Mouse (Mus musculus) forebrain, embryonic 14.5 days (tissue): ENCODE measurements around the gene Hmgb1. TPM values are rescaled to one million over a fixed set of nuclear protein-coding genes. Genes with fewer than 3 reads are reported as not detected.

Source experiments
- ATAC-seq: fragments of 200-750 bp; cut with Nextera tagmentation; 2 replicates; pipeline ENCODE4 v1.8.0; 2017; ENCODE audit warnings: mild to moderate bottlenecking, moderate library complexity
- DNase-seq: peaks from one replicate; pipeline ENCODE4 v3.0.0-alpha.2; 2015; ENCODE audit warnings: low spot score
- H3K27ac ChIP-seq: fragments of 300-500 bp; sonication (generic); 2 replicates; pipeline ENCODE4 v1.5.1; 2014; ENCODE audit warnings: low read depth, mild to moderate bottlenecking, control low read depth, low read length, moderate library complexity
- H3K27me3 ChIP-seq: fragments of 300-500 bp; sonication (generic); replicated peaks from 2 replicates; pipeline ENCODE4 v1.6.1; 2014; ENCODE audit warnings: low read length, control low read depth, mixed read lengths; ENCODE audit not compliant: control insufficient read depth, insufficient read depth
- H3K36me3 ChIP-seq: fragments of 300-500 bp; sonication (generic); 2 replicates; pipeline ENCODE4 v1.6.1; 2014; ENCODE audit warnings: low read length, control low read depth; ENCODE audit not compliant: control insufficient read depth, insufficient read depth
- H3K4me1 ChIP-seq: fragments of 300-500 bp; sonication (generic); 2 replicates; pipeline ENCODE4 v1.6.1; 2014; ENCODE audit warnings: antibody characterized with exemption, low read length, control low read depth; ENCODE audit not compliant: control insufficient read depth, insufficient read depth
- H3K4me2 ChIP-seq: fragments of 300-500 bp; sonication (generic); 2 replicates; pipeline ENCODE4 v1.6.1; 2014; ENCODE audit warnings: mild to moderate bottlenecking, control low read depth, low read length
- H3K4me3 ChIP-seq: fragments of 300-500 bp; sonication (generic); 2 replicates; pipeline ENCODE4 v1.5.1; 2014; ENCODE audit warnings: low read depth, low read length, control low read depth
- H3K9ac ChIP-seq: fragments of 300-500 bp; sonication (generic); 2 replicates; pipeline ENCODE4 v1.6.1; 2014; ENCODE audit warnings: mild to moderate bottlenecking, low read length, control low read depth, moderate library complexity
- H3K9me3 ChIP-seq: fragments of 300-500 bp; sonication (generic); replicated peaks from 2 replicates; pipeline ENCODE4 v1.6.1; 2016; ENCODE audit warnings: low read length, control low read depth, mixed read lengths; ENCODE audit not compliant: control insufficient read depth
- WGBS: fragments of 180-500 bp; shearing (Covaris S2); extraction: QIAGEN DNeasy Blood & Tissue Kit; methylation state at CpG from one replicate; pipeline ENCODE4 v1.1.7; 2014; 5-methylcytosine and 5-hydroxymethylcytosine counted together
- polyA plus RNA-seq: library from polyadenylated mRNA; unstranded; fragments of >200 nt; fragmentation: Nextera tagmentation; extraction: Ambion mirVana; gene quantifications from 2 replicates; pipeline ENCODE4 v1.2.1, GENCODE M21; 2014

Hmgb1 gene
- polyA plus RNA-seq, 1 experiment from 2014 or later, result 1,219 TPM

- H3K9me3 ChIP-seq, result no peaks in the 10 kb centered on the region
- no peak overlapping the region for H3K27ac ChIP-seq
- no peak overlapping the region for H3K4me2 ChIP-seq
- H3K4me3 ChIP-seq, result no peak overlapping the region
- H3K27me3 ChIP-seq, result no peaks in the 10 kb centered on the region
- DNase-seq (no peak), ATAC-seq (no peak)
- H3K9ac ChIP-seq, result no peak overlapping the region
- H3K36me3 ChIP-seq, result no peaks in the 10 kb centered on the region
- H3K4me1 ChIP-seq, result no peaks in the 10 kb centered on the region
- WGBS, result 89% methylated on average over 5 of the region's 5 CpGs
Observed at GRCm38 (mm10) chr5:149092926-149093325, 91.4 kb downstream of the Hmgb1 start.

- H3K4me2 ChIP-seq, result no peak overlapping the region
- no peaks in the 10 kb centered on the region for H3K4me1 ChIP-seq
- WGBS, result 88% methylated on average over 4 of the region's 4 CpGs
Observed at GRCm38 (mm10) chr5:149092526-149092925, 91.8 kb downstream of the Hmgb1 start.

GRCm38 (mm10) chr5:149091256-149091655, 93.0 kb downstream of the Hmgb1 start:
- WGBS, result 91% methylated on average over 14 of the region's 14 CpGs
- no peak for ATAC-seq
- no peak for DNase-seq

More at GRCm38 (mm10) chr5:149092526-149092925, 91.8 kb downstream of the Hmgb1 start:
- no peak overlapping the region for H3K27ac ChIP-seq
- no peak for ATAC-seq
- H3K27me3 ChIP-seq, result no peaks in the 10 kb centered on the region
- no peaks in the 10 kb centered on the region for H3K9me3 ChIP-seq
- H3K9ac ChIP-seq, result no peak overlapping the region
- no peak for DNase-seq
- H3K36me3 ChIP-seq, result no peaks in the 10 kb centered on the region
- H3K4me3 ChIP-seq, result no peak overlapping the region

GRCm38 (mm10) chr5:149089860-149090259, 94.4 kb downstream of the Hmgb1 start:
- no peaks in the 10 kb centered on the region for H3K9me3 ChIP-seq
- no peaks in the 10 kb centered on the region for H3K36me3 ChIP-seq
- no peak overlapping the region for H3K4me3 ChIP-seq
- WGBS, result 74% methylated on average over 2 of the region's 2 CpGs
- no peak for DNase-seq
- no peaks in the 10 kb centered on the region for H3K4me1 ChIP-seq
- H3K27ac ChIP-seq, result no peak overlapping the region
- no peak overlapping the region for H3K4me2 ChIP-seq
- no peak overlapping the region for H3K9ac ChIP-seq
- no peak for ATAC-seq
- H3K27me3 ChIP-seq, result no peaks in the 10 kb centered on the region

More at GRCm38 (mm10) chr5:149091256-149091655, 93.0 kb downstream of the Hmgb1 start:
- no peaks in the 10 kb centered on the region for H3K36me3 ChIP-seq
- H3K9ac ChIP-seq, result no peak overlapping the region
- H3K27ac ChIP-seq, result no peak overlapping the region
- H3K9me3 ChIP-seq, result no peaks in the 10 kb centered on the region
- no peaks in the 10 kb centered on the region for H3K27me3 ChIP-seq
- no peaks in the 10 kb centered on the region for H3K4me1 ChIP-seq
- no peak overlapping the region for H3K4me3 ChIP-seq
- H3K4me2 ChIP-seq, result no peak overlapping the region

- DNase-seq (no peak), ATAC-seq (no peak)
- Histone ChIP-seq H3K4me1 (no peaks in the 10 kb centered on the region), H3K36me3 (no peaks in the 10 kb centered on the region), H3K4me2 (no peak overlapping the region), H3K4me3 (no peak overlapping the region), H3K27ac (no peak overlapping the region), H3K27me3 (no peaks in the 10 kb centered on the region), H3K9me3 (no peaks in the 10 kb centered on the region), H3K9ac (no peak overlapping the region)
- 91% methylated on average over 5 of the region's 5 CpGs for WGBS
Observed at GRCm38 (mm10) chr5:149089456-149089855, 94.8 kb downstream of the Hmgb1 start.

GRCm38 (mm10) chr5:149088891-149089290, 95.4 kb downstream of the Hmgb1 start:
- Histone ChIP-seq H3K4me3 (no peak overlapping the region), H3K4me2 (no peak overlapping the region), H3K9ac (no peak overlapping the region), H3K4me1 (no peaks in the 10 kb centered on the region), H3K36me3 (no peaks in the 10 kb centered on the region), H3K27me3 (no peaks in the 10 kb centered on the region), H3K27ac (no peak overlapping the region), H3K9me3 (no peaks in the 10 kb centered on the region)
- 88% methylated on average over 6 of the region's 6 CpGs for WGBS
- DNase-seq (no peak), ATAC-seq (no peak)

- Histone ChIP-seq H3K4me2 (no peak overlapping the region), H3K9me3 (no peaks in the 10 kb centered on the region), H3K4me1 (no peaks in the 10 kb centered on the region), H3K4me3 (no peak overlapping the region), H3K9ac (no peak overlapping the region), H3K27me3 (no peaks in the 10 kb centered on the region), H3K36me3 (no peaks in the 10 kb centered on the region), H3K27ac (no peak overlapping the region)
- DNase-seq (no peak), ATAC-seq (no peak)
- 73% methylated on average over 3 of the region's 3 CpGs for WGBS
Observed at GRCm38 (mm10) chr5:149088149-149088548, 96.1 kb downstream of the Hmgb1 start.

- H3K9ac ChIP-seq, result no peak overlapping the region
- H3K9me3 ChIP-seq, result no peaks in the 10 kb centered on the region
- 89% methylated on average over 10 of the region's 10 CpGs for WGBS
- no peak for ATAC-seq
- no peak for DNase-seq
- H3K27ac ChIP-seq, result no peak overlapping the region
- no peaks in the 10 kb centered on the region for H3K4me1 ChIP-seq
- H3K27me3 ChIP-seq, result no peaks in the 10 kb centered on the region
- no peak overlapping the region for H3K4me3 ChIP-seq
- no peak overlapping the region for H3K4me2 ChIP-seq
- no peaks in the 10 kb centered on the region for H3K36me3 ChIP-seq
Observed at GRCm38 (mm10) chr5:149086382-149087244, 97.7 kb downstream of the Hmgb1 start.

- H3K27ac ChIP-seq, result no peak overlapping the region
- no peaks in the 10 kb centered on the region for H3K27me3 ChIP-seq
- no peaks in the 10 kb centered on the region for H3K4me1 ChIP-seq
- ATAC-seq (no peak), DNase-seq (no peak)
- H3K36me3 ChIP-seq, result no peaks in the 10 kb centered on the region
- no peak overlapping the region for H3K4me2 ChIP-seq
- H3K9ac ChIP-seq, result no peak overlapping the region
- H3K9me3 ChIP-seq, result no peaks in the 10 kb centered on the region
- no peak overlapping the region for H3K4me3 ChIP-seq
- 93% methylated on average over 8 of the region's 8 CpGs for WGBS
Observed at GRCm38 (mm10) chr5:149080466-149080865, 103.8 kb downstream of the Hmgb1 start.
